Mouse (Mus musculus) common myeloid progenitor, adult 5-6 weeks (primary cell): Measurements from ENCODE around the gene Adamts8. TPM values are rescaled to one million over a fixed set of nuclear protein-coding genes. Genes with fewer than 3 reads are reported as not detected.

ENCODE experiments used
- ATAC-seq: replicated peaks from 2 replicates; pipeline ENCODE4 v1.8.0; 2016; ENCODE audit warnings: low read depth, mild to moderate bottlenecking, moderate TSS enrichment, inconsistent platforms; ENCODE audit not compliant: poor library complexity, severe bottlenecking
- total RNA-seq: library from RNA; stranded (forward); fragments of 200-1000, 187-1606 nt; gene quantifications from 2 replicates; pipeline ENCODE4 v1.2.3, GENCODE M21; 2017

The Adamts8 gene
- total RNA-seq, 1 experiment from 2014 or later: not detected

DNA sequence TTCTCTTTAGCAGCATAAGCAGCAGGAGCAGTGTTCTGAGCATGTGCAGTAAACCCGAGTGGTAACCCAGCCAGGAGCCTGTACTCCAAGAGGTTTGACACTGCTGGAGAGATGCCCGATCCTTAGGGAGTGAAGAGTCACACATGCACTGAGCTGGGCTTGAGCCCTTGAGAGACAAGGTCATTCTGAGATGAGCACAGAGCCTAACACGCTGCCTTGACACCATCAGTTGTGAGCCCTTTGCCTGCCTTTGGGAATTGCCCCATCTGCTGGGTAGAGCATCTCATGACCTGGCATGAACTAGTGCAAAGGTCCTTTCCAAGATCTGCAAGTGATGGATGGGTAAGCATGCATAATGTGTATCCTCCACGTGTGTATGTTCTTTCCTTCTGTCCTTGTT, 29.6 kb downstream of the Adamts8 start:
- no peak for ATAC-seq

DNA sequence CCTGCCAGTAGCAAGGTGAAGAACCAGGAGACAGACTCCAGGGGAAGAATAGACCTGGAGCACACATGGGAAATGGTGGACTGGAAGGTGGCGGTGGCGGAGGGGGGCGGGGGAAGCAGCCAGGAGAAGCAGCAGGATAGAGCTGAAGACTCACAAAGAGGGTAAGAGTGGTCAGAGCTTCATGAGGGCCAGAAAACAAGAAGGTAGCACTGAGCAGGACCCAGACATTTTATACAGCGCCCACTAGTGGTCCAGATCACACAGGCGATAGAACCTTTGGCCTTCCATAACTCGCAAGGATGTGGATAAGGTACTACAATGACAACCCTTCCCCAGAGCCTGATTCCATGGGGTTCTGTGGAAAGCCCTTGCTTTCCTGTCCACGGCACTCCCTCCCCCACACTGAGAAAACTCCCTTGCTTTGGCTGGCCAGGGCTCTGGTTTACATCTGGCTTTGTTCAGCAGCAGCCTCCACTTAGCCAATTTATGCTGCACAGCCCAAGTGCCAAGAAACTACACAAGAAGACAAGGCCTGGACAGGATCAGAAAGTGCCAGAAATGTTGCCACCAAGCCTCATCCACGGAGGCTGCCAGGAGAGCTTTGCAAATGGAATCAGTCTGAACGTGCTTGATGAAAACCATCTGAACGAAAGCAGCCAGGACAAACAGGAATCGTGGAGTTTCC, 34.1 kb downstream of the Adamts8 start:
- no peak for ATAC-seq

DNA sequence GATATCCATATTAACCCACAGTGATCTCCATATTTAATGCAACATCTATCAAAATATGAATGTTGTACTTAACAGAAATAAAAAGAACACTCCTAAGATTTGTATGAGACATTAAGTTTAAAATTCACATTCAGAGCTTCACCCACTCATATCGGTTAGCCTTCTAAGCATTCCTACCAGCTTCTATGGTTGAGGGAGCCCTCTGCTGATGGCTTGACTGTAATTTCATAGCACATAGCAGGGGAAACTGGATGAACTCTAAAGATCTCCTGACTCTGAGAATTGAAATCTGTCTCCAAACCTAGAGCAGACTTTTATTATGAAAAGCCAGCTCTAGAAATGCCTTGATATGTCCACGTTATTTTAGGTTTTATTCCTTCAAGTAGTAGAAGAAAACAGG, 38.1 kb downstream of the Adamts8 start:
- no peak for ATAC-seq

DNA sequence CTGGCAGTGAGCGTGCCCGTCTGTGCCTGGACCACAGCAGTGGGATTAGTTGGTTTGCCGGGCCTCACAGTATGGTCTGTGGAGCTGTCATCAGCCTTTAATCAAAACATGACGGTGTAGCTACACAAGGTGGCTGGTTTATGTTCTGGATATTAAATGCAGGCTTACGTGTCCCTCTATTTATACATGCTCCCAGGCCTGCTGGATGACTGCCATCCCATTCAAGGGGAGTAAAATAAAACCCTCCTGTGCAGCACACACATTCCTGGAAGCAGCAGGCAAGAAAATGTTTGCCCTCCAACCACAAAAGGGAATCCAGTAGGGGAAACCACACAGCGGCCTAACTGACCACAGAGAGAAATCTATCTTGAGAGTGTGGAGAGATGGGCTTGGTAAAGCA, 43.4 kb downstream of the Adamts8 start:
- peak; percentile 45; the same call in 1 of the 2 replicates for ATAC-seq

DNA sequence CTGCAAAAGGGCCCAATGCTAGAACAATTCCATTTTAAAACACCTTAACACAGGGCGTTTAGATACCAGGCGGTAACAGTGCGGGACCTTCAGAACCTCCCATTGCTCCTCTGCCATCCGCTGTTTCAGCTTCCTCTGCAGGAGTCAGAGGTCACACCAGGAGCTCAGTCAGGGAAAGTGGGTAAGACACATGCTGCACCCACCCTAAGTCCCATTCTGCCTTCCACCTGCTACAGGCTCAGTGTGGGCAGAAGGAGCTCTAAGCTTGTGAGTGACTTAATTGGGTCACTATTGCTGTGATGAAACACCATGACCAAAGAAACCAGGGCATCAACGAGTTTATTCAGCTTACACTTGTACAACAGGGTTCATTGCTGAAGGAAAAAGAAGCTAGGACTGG, 50.7 kb downstream of the Adamts8 start:
- ATAC-seq: no peak

DNA sequence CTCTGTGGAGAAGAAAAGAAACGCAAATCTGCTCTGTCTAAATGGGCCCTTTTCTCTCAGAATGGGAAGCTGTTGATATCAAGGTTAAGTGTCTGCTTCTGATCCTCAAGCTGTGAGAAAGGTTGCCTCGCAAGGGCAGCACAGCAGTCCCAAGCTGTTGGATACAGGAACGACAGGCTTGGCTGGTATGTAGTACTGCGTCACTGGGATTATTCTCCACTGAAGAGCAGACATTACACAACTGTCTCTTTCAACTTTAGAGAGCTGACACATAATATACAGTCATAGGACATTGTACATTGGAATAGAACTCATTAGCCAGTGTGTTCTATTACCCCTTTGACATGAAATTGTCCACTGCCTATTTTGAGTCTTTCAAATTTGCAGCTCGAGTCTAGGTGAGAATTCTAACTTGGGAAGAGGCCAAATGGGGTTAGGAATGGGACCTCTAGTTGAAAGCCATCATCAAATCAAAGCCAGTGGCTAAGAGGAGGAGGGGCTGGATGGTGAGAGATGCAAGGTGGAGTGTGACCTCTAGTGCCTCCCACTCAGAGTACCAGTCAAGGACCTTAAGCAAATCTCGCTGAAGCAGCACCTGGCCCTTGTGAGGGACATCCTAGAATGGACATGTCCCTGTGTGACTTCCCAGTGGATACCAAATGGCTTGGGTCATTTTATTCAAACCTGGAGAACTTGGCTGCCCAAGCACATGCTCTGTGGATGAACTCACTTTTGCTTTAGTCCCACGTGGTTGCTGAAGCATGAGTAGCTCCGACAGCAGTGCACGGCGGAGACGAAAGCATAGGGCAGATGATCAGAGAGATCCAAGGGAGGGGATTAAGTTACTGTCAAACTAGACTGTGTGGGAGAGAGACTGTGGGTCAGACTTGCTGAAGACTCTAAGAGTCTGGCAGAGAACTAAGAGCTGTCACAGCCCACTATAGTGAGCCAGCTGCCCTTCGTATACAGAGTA, 54.5 kb downstream of the Adamts8 start:
- no peak for ATAC-seq

DNA sequence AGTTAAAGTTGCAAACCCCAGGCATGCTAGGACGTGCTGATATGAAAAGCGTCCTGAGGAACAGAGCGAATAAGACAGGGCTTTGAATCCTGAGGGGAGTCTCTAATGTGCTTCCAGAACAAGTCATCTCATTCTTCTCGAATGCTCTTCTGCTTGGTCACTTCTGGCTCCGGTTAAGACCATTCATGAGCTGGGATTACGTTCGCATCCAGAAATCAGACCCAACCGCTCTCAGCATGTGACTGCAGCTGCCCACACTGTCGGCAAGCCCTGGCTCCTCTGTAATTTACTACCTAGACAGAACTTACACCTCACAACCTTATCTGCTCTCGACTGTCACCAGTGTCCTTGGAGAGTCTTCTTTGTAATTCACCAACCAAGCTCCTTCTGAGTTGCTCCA, 58.3 kb downstream of the Adamts8 start:
- no peak for ATAC-seq

DNA sequence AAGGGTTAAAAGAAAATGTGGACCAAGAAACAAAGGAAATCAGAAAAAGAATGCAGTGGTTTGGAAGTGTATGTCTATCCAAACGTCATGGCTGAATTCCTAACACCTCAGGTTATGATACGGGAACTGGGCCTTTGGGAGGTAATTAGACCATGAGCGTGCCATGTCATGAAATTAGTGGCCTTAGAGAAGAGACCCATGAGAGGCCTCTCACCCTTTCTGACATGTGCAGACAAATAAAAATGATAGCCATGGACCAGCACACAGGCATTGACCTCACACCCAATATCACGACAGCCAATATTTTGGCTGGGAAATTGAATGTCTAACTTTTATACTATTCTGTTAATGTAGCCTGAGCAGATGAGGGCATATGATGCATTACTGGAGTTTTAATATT, 60.2 kb downstream of the Adamts8 start:
- no peak for ATAC-seq

DNA sequence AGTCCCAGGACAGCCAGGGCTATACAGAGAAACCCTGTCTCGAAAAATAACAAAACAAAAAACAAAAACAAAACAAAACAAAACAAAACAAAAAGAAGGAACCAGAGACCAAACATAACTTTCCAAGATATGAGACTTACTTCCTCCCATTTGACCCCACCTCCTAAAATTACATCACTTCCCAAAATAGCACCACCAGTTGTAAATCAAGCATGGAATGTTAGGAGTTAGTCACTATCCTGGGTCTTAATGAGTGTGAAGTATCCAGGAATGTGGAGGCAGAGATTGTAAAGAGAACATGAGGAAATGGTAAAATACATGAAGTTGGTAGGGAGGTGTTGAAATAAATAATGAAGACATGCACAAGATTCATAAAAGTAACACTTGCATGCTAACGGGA, 67.0 kb downstream of the Adamts8 start:
- 0 out of 2 replicates have a peak, but pooled peaks have one; percentile 36 for ATAC-seq

DNA sequence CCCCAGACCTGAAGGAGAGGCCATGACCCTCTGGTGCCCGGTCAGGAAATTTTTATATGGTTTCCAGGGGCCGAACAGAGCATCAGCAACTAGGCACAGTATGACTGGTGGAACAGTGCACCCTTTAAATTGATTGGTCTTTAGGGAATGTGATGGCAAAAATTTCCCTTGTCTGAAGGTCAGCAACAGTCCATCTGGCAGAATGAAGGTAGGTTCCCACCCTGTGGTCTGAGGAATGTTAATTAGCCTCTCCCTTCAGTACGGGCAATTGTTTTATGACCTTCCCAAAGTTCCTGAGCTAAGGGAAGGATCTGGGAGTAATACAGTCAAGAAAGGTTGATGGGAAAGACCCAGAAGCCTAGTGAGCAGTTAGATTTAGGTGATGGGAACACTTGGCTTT, 67.7 kb downstream of the Adamts8 start:
- no peak for ATAC-seq

DNA sequence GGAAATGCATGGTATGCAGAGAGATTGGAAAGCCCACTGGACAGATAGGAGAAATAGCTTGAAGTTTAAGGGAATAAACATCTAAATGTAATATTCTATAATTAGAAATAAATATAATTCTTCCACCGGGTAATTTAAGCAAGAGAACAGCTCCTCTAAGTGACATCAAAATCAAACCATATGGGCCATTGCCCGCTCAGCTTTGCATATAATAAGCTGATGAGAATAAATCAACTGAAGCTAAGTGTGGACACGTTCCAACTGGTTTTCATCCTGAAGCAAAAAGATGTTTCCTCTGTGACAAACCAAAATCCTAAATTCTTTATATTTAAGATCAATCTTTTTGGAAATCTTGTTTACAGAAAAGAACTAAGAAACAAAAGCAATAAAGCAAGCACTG, 68.4 kb downstream of the Adamts8 start:
- no peak for ATAC-seq

DNA sequence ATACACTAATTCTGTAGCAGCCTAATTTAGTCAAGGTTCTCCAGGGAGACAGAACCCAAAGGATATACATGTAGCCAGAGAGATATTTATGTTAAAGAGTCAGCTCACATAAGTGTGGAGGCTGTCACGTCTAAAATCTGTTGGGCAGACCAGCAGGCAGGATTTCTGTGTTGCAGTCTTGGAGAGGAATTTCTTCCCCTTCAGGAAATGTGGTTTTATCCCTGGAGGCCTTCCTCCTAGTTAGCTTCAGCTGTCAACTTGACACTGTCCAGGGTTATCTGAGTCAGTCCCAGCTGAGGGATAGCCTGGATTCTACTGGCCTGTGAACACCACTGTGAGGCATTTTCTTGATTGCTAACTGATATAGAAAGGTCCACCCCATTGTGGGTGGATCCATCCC, 69.2 kb downstream of the Adamts8 start:
- ATAC-seq: no peak

DNA sequence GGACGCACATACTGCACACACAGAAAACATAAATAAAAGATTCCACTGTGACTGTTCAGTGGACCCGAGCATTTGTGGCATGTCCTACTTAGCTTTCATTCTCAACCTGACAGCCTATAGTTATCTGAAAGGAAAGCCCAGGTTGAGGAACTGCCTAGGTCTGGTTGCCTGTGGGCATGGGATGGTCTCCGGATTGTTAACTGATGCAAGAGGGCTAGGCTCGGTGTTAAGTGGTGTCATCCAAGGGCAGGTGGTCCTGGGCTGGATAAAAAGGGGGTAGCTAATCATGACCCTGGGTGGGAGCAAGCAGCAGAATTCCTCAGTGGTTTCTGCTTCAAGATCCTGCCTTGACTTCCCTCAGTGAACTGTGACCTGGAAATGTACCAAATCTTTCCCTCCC, 70.3 kb downstream of the Adamts8 start:
- no peak for ATAC-seq

DNA sequence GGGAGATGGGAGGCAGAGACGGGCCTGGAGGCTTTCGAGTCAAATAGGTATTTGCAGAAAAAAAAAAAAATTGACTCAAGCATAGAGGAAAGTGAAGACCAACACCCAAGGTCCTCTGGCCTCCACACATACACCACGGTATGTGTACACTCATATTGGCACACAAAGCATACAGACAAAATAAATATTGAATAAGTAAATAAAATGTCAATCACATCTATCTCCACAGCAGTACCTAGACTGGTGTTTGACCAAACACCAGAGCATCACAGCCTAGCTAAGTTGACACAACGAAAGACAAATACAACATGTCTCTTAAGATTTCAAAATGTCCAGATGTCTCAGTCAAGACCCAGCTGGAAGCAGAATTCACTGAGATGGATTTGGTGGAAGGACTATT, 71.1 kb downstream of the Adamts8 start:
- ATAC-seq: no peak

Other genes starting within 250 kb of the Adamts8 start
- not detected in 2 replicates for gene Adamts15, start 20.1 kb upstream of the Adamts8 start, total RNA-seq
- 21.8 and 32.8 TPM in 2 replicates for gene Zbtb44, start 88.1 kb downstream of the Adamts8 start, total RNA-seq
- 3.7 and 12.0 TPM in 2 replicates for gene St14, start 189.3 kb downstream of the Adamts8 start, total RNA-seq